Mouse (Mus musculus) megakaryocyte, embryonic 14.5 days (primary cell): ENCODE measurements at regions not wholly inside any gene's neighbourhood (a gene's known extent, or its start where the extent isn't known, plus 50 kb on each side); places are given as distances from the start of the nearest gene placed in this dataset.

Experiments
- H3K27me3 ChIP-seq: replicated peaks from 2 replicates; pipeline ENCODE3; 2012; ENCODE audit warnings: inconsistent platforms
- H3K36me3 ChIP-seq: replicated peaks from 2 replicates; pipeline ENCODE3; 2012; ENCODE audit warnings: low read length, inconsistent platforms, mixed read lengths
- H3K4me1 ChIP-seq: 2 replicates; pipeline ENCODE4 v1.6.1; 2012; ENCODE audit warnings: inconsistent platforms
- H3K4me3 ChIP-seq: replicated peaks from 2 replicates; pipeline ENCODE3; 2012; ENCODE audit warnings: moderate library complexity, mild to moderate bottlenecking, inconsistent platforms
- H3K9me3 ChIP-seq: 2 replicates; pipeline ENCODE4 v1.6.1; 2012; ENCODE audit warnings: inconsistent platforms
- FLI1 ChIP-seq: IDR thresholded peaks from 2 replicates; pipeline ENCODE4 v1.6.1; 2012; ENCODE audit warnings: low read length, inconsistent platforms, mixed read lengths
- GATA1 ChIP-seq: IDR thresholded peaks from 3 replicates; pipeline ENCODE4 v1.6.1; 2012; ENCODE audit warnings: mixed read lengths, low read length, inconsistent platforms, borderline replicate concordance

GRCm38 (mm10) chr1:47854372-47854771 lies 961.7 kb upstream of the Slc39a10 start:
- peak overlapping the region; percentile 88 for H3K4me3 ChIP-seq
- H3K36me3 ChIP-seq = no peaks in the 10 kb centered on the region
- H3K9me3 ChIP-seq = no peaks in the 10 kb centered on the region
- no peaks in the 10 kb centered on the region for H3K4me1 ChIP-seq
- TF ChIP-seq GATA1 = no peak
- no peak for TF ChIP-seq FLI1
- no peaks in the 10 kb centered on the region for H3K27me3 ChIP-seq

GRCm38 (mm10) chr1:47853911-47854310 lies 961.3 kb upstream of the Slc39a10 start:
- Histone ChIP-seq H3K9me3 (no peaks in the 10 kb centered on the region), H3K4me3 (peak overlapping the region; percentile 88), H3K4me1 (no peaks in the 10 kb centered on the region), H3K36me3 (no peaks in the 10 kb centered on the region), H3K27me3 (no peaks in the 10 kb centered on the region)
- no peak for TF ChIP-seq FLI1
- no peak for TF ChIP-seq GATA1

GRCm38 (mm10) chr1:47840811-47841210 lies 948.2 kb upstream of the Slc39a10 start:
- no peaks in the 10 kb centered on the region for H3K27me3 ChIP-seq
- H3K4me1 ChIP-seq = no peaks in the 10 kb centered on the region
- H3K4me3 ChIP-seq = no peak overlapping the region
- TF ChIP-seq GATA1 = no peak
- TF ChIP-seq FLI1 = no peak
- no peaks in the 10 kb centered on the region for H3K9me3 ChIP-seq
- no peaks in the 10 kb centered on the region for H3K36me3 ChIP-seq

- H3K4me1 ChIP-seq = no peaks in the 10 kb centered on the region
- H3K36me3 ChIP-seq = no peaks in the 10 kb centered on the region
- no peaks in the 10 kb centered on the region for H3K27me3 ChIP-seq
- TF ChIP-seq FLI1 (no peak), GATA1 (no peak)
- H3K9me3 ChIP-seq = no peaks in the 10 kb centered on the region
- H3K4me3 ChIP-seq = no peak overlapping the region
Observed at GRCm38 (mm10) chr1:47834072-47834471, 941.4 kb upstream of the Slc39a10 start.

GRCm38 (mm10) chr1:47827206-47827605 lies 934.6 kb upstream of the Slc39a10 start:
- TF ChIP-seq GATA1 (no peak), FLI1 (no peak)
- no peaks in the 10 kb centered on the region for H3K36me3 ChIP-seq
- H3K27me3 ChIP-seq = no peaks in the 10 kb centered on the region
- H3K4me1 ChIP-seq = no peaks in the 10 kb centered on the region
- no peak overlapping the region for H3K4me3 ChIP-seq
- H3K9me3 ChIP-seq = no peaks in the 10 kb centered on the region

- TF ChIP-seq FLI1 (no peak), GATA1 (no peak)
- Histone ChIP-seq H3K36me3 (no peaks in the 10 kb centered on the region), H3K27me3 (no peaks in the 10 kb centered on the region), H3K9me3 (no peaks in the 10 kb centered on the region), H3K4me1 (no peaks in the 10 kb centered on the region), H3K4me3 (no peak overlapping the region)
Observed at GRCm38 (mm10) chr1:47809508-47809907, 916.9 kb upstream of the Slc39a10 start.

GRCm38 (mm10) chr1:47794763-47795162 lies 902.1 kb upstream of the Slc39a10 start:
- no peaks in the 10 kb centered on the region for H3K9me3 ChIP-seq
- H3K4me3 ChIP-seq = no peak overlapping the region
- TF ChIP-seq GATA1 (no peak), FLI1 (no peak)
- H3K36me3 ChIP-seq = no peaks in the 10 kb centered on the region
- no peaks in the 10 kb centered on the region for H3K4me1 ChIP-seq
- no peaks in the 10 kb centered on the region for H3K27me3 ChIP-seq
